Mouse (Mus musculus): ENCODE measurements around the gene Ccdc30. TPM values are rescaled to one million over a fixed set of nuclear protein-coding genes. Genes with fewer than 3 reads are reported as not detected.
"Not testable (repeated sequence)": the region's sequence is repeated elsewhere in the genome, so short reads cannot be mapped to it uniquely, and the experiment has no call there.

Ccdc30 gene
- polyA plus RNA-seq, 1 experiment, result 2.0 TPM

- peaks cover 12% of the 10 kb centered on the region for H3K4me1 ChIP-seq (ENCODE audit: control insufficient read depth, insufficient read depth, low read length)
- TF ChIP-seq CTCF (conservative IDR thresholded peaks at IDR 0.05; ENCODE audit: insufficient read depth, insufficient read length, low read depth, low read length) (no peak), POLR2A (IDR thresholded peaks at IDR 0.05; ENCODE audit: low read depth, low read length) (no peak)
- WGBS, result 50% methylated on average over 1 of the region's 1 CpGs
- no peak for DNase-seq
- H3K27ac ChIP-seq (ENCODE audit: insufficient read depth, low read depth, low read length), result 0 out of 2 replicates have a peak overlapping the region, but pooled peaks have one; percentile 31
- no peak overlapping the region for H3K4me3 ChIP-seq (ENCODE audit: insufficient read depth, low read depth, low read length)
- H3K27me3 ChIP-seq (replicated peaks; ENCODE audit: control insufficient read depth, insufficient read depth, low read length), result no peaks in the 10 kb centered on the region
- H3K36me3 ChIP-seq (ENCODE audit: control insufficient read depth, insufficient read depth, low read length), result peaks cover 9% of the 10 kb centered on the region
Observed at GRCm38 (mm10) chr4:119284861-119285260, 130.5 kb downstream of the Ccdc30 start.

DNA sequence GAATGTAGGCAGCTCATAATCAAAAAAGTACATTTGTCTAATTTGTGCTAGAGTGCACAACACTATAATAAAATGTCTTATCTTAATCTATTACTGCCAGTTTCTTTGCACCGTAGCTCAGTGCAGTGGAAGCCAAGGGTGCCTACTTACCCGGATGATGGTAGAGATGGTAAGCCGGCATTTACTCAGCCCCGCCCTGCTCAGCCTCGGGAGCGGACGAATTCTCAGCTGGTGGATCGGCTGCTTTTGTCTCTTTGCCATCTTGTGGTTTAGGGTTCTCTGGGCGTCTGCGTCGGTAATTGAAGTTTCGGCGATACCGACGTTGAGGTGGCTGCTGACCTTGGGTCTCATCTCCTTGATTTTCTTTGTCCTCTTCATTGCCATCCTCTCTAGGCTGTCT lies 136.5 kb downstream of the Ccdc30 start:
- H3K4me3 ChIP-seq (ENCODE audit: insufficient read depth, low read depth, low read length); H3K4me1 ChIP-seq (ENCODE audit: control insufficient read depth, insufficient read depth, low read length); H3K27me3 ChIP-seq (replicated peaks; ENCODE audit: control insufficient read depth, insufficient read depth, low read length); DNase-seq; H3K27ac ChIP-seq (ENCODE audit: insufficient read depth, low read depth, low read length): not testable (repeated sequence)
- peaks cover 15% of the 10 kb centered on the region for H3K36me3 ChIP-seq (ENCODE audit: control insufficient read depth, insufficient read depth, low read length)
- 87% methylated on average over 15 of the region's 15 CpGs for WGBS

DNA sequence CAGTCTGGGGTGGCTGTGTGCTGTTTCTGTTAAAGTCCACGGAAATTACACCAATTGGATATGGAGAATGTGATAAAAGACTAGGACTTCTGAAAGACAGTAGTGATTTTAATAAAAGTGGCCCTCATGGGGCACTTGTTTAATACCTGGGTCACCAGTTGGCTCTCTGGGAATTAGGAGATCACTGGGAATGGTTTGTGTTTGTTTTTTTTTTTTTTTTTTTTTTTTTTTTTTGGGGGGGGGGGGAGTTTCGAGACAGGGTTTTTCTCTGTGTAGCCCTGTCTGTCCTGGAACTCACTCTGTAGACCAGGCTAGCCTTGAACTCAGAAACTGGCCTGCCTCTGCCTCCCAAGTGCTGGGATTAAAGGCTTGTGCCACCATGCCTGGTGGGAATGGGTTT lies 139.6 kb downstream of the Ccdc30 start:
- no peak for DNase-seq
- TF ChIP-seq CTCF (conservative IDR thresholded peaks at IDR 0.05; ENCODE audit: insufficient read depth, insufficient read length, low read depth, low read length), result no peak
- TF ChIP-seq POLR2A (IDR thresholded peaks at IDR 0.05; ENCODE audit: low read depth, low read length), result no peak
- Histone ChIP-seq H3K4me1 (ENCODE audit: control insufficient read depth, insufficient read depth, low read length) (no peaks in the 10 kb centered on the region), H3K36me3 (ENCODE audit: control insufficient read depth, insufficient read depth, low read length) (peaks cover 13% of the 10 kb centered on the region), H3K4me3 (ENCODE audit: insufficient read depth, low read depth, low read length) (no peak overlapping the region), H3K27ac (ENCODE audit: insufficient read depth, low read depth, low read length) (peak overlapping the region; percentile 67), H3K27me3 (replicated peaks; ENCODE audit: control insufficient read depth, insufficient read depth, low read length) (no peaks in the 10 kb centered on the region)
- WGBS, result 81% methylated on average over 2 of the region's 2 CpGs

- peak overlapping the region; percentile 67 for H3K27ac ChIP-seq (ENCODE audit: insufficient read depth, low read depth, low read length)
- no peaks in the 10 kb centered on the region for H3K27me3 ChIP-seq (replicated peaks; ENCODE audit: control insufficient read depth, insufficient read depth, low read length)
- TF ChIP-seq POLR2A (IDR thresholded peaks at IDR 0.05; ENCODE audit: low read depth, low read length) (no peak), CTCF (conservative IDR thresholded peaks at IDR 0.05; ENCODE audit: insufficient read depth, insufficient read length, low read depth, low read length) (no peak)
- no peaks in the 10 kb centered on the region for H3K4me1 ChIP-seq (ENCODE audit: control insufficient read depth, insufficient read depth, low read length)
- no peak overlapping the region for H3K4me3 ChIP-seq (ENCODE audit: insufficient read depth, low read depth, low read length)
- peaks cover 13% of the 10 kb centered on the region for H3K36me3 ChIP-seq (ENCODE audit: control insufficient read depth, insufficient read depth, low read length)
- WGBS, result 70% methylated on average over 2 of the region's 2 CpGs
- peak; percentile 56 for DNase-seq
Observed at GRCm38 (mm10) chr4:119275226-119275625, 140.1 kb downstream of the Ccdc30 start.

DNA sequence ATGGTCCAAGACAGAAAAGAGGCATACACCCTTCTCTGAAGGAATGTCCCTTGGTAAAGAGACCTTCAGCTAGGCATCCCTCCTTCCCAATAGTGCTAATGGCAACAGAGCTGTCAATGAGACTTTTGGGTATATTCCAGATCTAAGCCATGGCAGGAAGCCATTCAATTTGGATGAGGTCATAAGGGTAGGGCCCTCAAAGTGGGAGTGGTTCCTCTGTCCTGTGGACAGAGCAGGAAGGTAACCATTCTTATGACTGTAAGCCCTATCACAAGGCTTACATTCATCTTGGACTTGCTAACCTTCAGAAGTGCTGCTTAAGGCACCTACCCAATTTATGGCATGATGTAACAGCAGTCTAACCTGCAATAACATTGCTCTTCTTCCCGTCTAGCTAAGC lies 140.7 kb downstream of the Ccdc30 start:
- H3K27ac ChIP-seq (ENCODE audit: insufficient read depth, low read depth, low read length), result peak overlapping the region; percentile 65
- H3K4me1 ChIP-seq (ENCODE audit: control insufficient read depth, insufficient read depth, low read length), result no peaks in the 10 kb centered on the region
- H3K4me3 ChIP-seq (ENCODE audit: insufficient read depth, low read depth, low read length), result no peak overlapping the region
- 72% methylated on average over 1 of the region's 1 CpGs for WGBS
- H3K36me3 ChIP-seq (ENCODE audit: control insufficient read depth, insufficient read depth, low read length), result peaks cover 13% of the 10 kb centered on the region
- H3K27me3 ChIP-seq (replicated peaks; ENCODE audit: control insufficient read depth, insufficient read depth, low read length), result no peaks in the 10 kb centered on the region
- DNase-seq, result peak; percentile 58
- TF ChIP-seq CTCF (conservative IDR thresholded peaks at IDR 0.05; ENCODE audit: insufficient read depth, insufficient read length, low read depth, low read length) (no peak), POLR2A (IDR thresholded peaks at IDR 0.05; ENCODE audit: low read depth, low read length) (no peak)

Other genes with a start within 250 kb of the Ccdc30 start
- 16.6 and 19.3 TPM in 2 replicates for gene Zfp691, start 241.3 kb downstream of the Ccdc30 start, polyA plus RNA-seq (2012; rRNA removed)
- 0.04 and 0.08 TPM in 2 replicates for gene Ermap, start 225.5 kb downstream of the Ccdc30 start, polyA plus RNA-seq (2012; rRNA removed)
- 29.2 and 35.4 TPM in 2 replicates for gene Svbp, start 220.2 kb downstream of the Ccdc30 start, polyA plus RNA-seq (2012; rRNA removed)
- 0.13 and 0.29 TPM in 2 replicates for gene Tmem269, start 197.3 kb downstream of the Ccdc30 start, polyA plus RNA-seq (2012; rRNA removed)
- 9.9 and 11.8 TPM in 2 replicates for gene AU022252, start 182.8 kb downstream of the Ccdc30 start, polyA plus RNA-seq (2012; rRNA removed)
- gene P3h1, start 182.6 kb downstream of the Ccdc30 start, polyA plus RNA-seq (2012; rRNA removed), result 16.0 and 18.0 TPM in 2 replicates
- 83.6 and 95.0 TPM in 2 replicates for gene Cldn19, start 160.1 kb downstream of the Ccdc30 start, polyA plus RNA-seq (2012; rRNA removed)
- gene Ybx1, start 120.9 kb downstream of the Ccdc30 start, polyA plus RNA-seq (2012; rRNA removed), result 202 and 242 TPM in 2 replicates
- gene Ppih, start 95.0 kb downstream of the Ccdc30 start, polyA plus RNA-seq (2012; rRNA removed), result 7.1 and 11.2 TPM in 2 replicates
- 27.8 and 28.5 TPM in 2 replicates for gene Ppcs, start 6.9 kb upstream of the Ccdc30 start, polyA plus RNA-seq (2012; rRNA removed)
- gene Zmynd12, start 7.3 kb upstream of the Ccdc30 start, polyA plus RNA-seq (2012; rRNA removed), result 1.9 and 3.5 TPM in 2 replicates
- 0.52 and 0.58 TPM in 2 replicates for gene Rimkla, start 77.1 kb upstream of the Ccdc30 start, polyA plus RNA-seq (2012; rRNA removed)
- gene Foxj3, start 121.5 kb upstream of the Ccdc30 start, polyA plus RNA-seq (2012; rRNA removed), result 16.5 and 19.1 TPM in 2 replicates
- gene Frg2f1, start 124.0 kb upstream of the Ccdc30 start, polyA plus RNA-seq (2012; rRNA removed), result 7.6 and 12.0 TPM in 2 replicates
- 13.1 and 14.8 TPM in 2 replicates for gene Guca2a, start 222.2 kb upstream of the Ccdc30 start, polyA plus RNA-seq (2012; rRNA removed)
- gene Guca2b, start 243.4 kb upstream of the Ccdc30 start, polyA plus RNA-seq (2012; rRNA removed), result 819 and 823 TPM in 2 replicates

All from kidney, adult 2 months (tissue).